Mouse (Mus musculus): Measurements from ENCODE around the gene Map3k11.

- TF ChIP-seq EP300 (IDR thresholded peaks at IDR 0.05): no peak
- no peak for TF ChIP-seq CTCF (IDR thresholded peaks at IDR 0.05)
These were observed 45.8 kb downstream of the Map3k11 start for GRCm38 (mm10) chr19:5734325-5734724.

All from lung, postnatal 0 days (tissue).